Mouse (Mus musculus): Measurements from ENCODE around the gene Hpgd. TPM values are rescaled to one million over a fixed set of nuclear protein-coding genes. Genes with fewer than 3 reads are reported as not detected.

Hpgd gene
- total and polyA plus RNA-seq, 3 experiments: not detected

DNA sequence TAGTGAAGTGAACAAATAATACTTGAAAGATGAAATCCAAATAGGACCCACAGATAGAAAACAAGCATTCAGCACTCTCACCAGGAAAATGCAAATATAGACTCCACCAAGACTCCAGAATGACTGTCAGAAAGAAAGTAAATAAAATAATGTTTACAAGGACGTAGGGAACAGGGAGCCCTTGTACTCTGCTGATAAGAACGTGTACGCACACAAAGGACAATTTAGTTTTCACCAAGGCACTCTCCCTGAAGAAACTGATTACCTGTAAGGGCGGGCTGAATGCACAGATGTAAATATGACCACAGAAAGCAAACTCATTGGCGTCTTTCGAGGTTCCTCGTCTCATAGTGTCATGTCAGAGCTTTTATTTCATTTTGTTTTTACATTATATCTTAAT is 10.2 kb downstream of the Hpgd start:
- no peaks in the 10 kb centered on the region for H3K9me3 ChIP-seq (replicated peaks)
- DNase-seq (ENCODE audit: low spot score) (no peak), ATAC-seq (ENCODE audit: extremely low read depth, insufficient number of reproducible peaks, low FRiP score, poor library complexity, severe bottlenecking) (no peak)
- H3K4me3 ChIP-seq (ENCODE audit: low read depth, low read length): no peak overlapping the region
- H3K36me3 ChIP-seq (replicated peaks): no peaks in the 10 kb centered on the region
- H3K4me1 ChIP-seq (ENCODE audit: insufficient read depth, low read depth, low read length): no peaks in the 10 kb centered on the region
- TF ChIP-seq POLR2AphosphoS5 (IDR thresholded peaks at IDR 0.05; ENCODE audit: insufficient replicate concordance, low read depth, low read length): no peak
- TF ChIP-seq GATA2 (IDR thresholded peaks at IDR 0.05; ENCODE audit: borderline replicate concordance, low read depth, low read length): no peak
- TF ChIP-seq GATA1 (IDR thresholded peaks at IDR 0.05; ENCODE audit: borderline replicate concordance, low read length): no peak
- TF ChIP-seq TAL1 (conservative IDR thresholded peaks at IDR 0.05; ENCODE audit: low read depth, low read length): no peak
- TF ChIP-seq CTCF (IDR thresholded peaks at IDR 0.05; ENCODE audit: low read depth, low read length): no peak
- no peaks in the 10 kb centered on the region for H3K27me3 ChIP-seq (ENCODE audit: insufficient read depth, low read length)

GRCm38 (mm10) chr8:56313622-56314021 is 19.2 kb downstream of the Hpgd start:
- DNase-seq (ENCODE audit: low spot score) (no peak), ATAC-seq (ENCODE audit: extremely low read depth, insufficient number of reproducible peaks, low FRiP score, poor library complexity, severe bottlenecking) (no peak)
- no peak for TF ChIP-seq GATA2 (IDR thresholded peaks at IDR 0.05; ENCODE audit: borderline replicate concordance, low read depth, low read length)
- no peak for TF ChIP-seq TAL1 (conservative IDR thresholded peaks at IDR 0.05; ENCODE audit: low read depth, low read length)
- no peak for TF ChIP-seq POLR2AphosphoS5 (IDR thresholded peaks at IDR 0.05; ENCODE audit: insufficient replicate concordance, low read depth, low read length)
- no peaks in the 10 kb centered on the region for H3K4me1 ChIP-seq (ENCODE audit: insufficient read depth, low read depth, low read length)
- H3K4me3 ChIP-seq (ENCODE audit: low read depth, low read length): no peak overlapping the region
- no peaks in the 10 kb centered on the region for H3K27me3 ChIP-seq (ENCODE audit: insufficient read depth, low read length)
- no peaks in the 10 kb centered on the region for H3K9me3 ChIP-seq (replicated peaks)
- no peaks in the 10 kb centered on the region for H3K36me3 ChIP-seq (replicated peaks)

DNA sequence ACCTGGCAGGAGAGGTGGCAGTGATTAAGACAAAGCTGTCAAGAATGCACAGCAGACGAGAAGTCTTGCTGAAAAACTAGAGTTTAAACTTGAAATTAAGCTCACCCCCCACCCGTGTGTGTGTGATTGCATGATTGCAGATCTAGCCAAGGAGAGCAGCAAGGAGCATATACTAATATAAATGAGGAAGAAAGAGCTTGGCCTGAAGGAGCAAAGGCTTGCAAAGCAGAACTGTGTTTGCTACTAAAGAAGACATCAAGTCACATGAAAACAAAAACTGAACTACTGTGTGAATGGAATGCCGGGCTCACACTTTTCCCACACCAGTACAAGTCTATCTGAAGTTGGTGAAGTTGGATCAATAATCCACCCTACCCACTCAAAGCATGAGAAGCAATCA is 20.8 kb downstream of the Hpgd start:
- no peaks in the 10 kb centered on the region for H3K27me3 ChIP-seq (ENCODE audit: insufficient read depth, low read length)

GRCm38 (mm10) chr8:56323276-56323675 is 28.9 kb downstream of the Hpgd start:
- Histone ChIP-seq H3K4me3 (ENCODE audit: low read depth, low read length) (no peak overlapping the region), H3K27me3 (ENCODE audit: insufficient read depth, low read length) (no peaks in the 10 kb centered on the region), H3K4me1 (ENCODE audit: insufficient read depth, low read depth, low read length) (no peaks in the 10 kb centered on the region), H3K36me3 (replicated peaks) (no peaks in the 10 kb centered on the region), H3K9me3 (replicated peaks) (no peaks in the 10 kb centered on the region)
- DNase-seq (ENCODE audit: low spot score) (no peak), ATAC-seq (ENCODE audit: extremely low read depth, insufficient number of reproducible peaks, low FRiP score, poor library complexity, severe bottlenecking) (no peak)
- TF ChIP-seq POLR2AphosphoS5 (IDR thresholded peaks at IDR 0.05; ENCODE audit: insufficient replicate concordance, low read depth, low read length) (no peak), CTCF (IDR thresholded peaks at IDR 0.05; ENCODE audit: low read depth, low read length) (no peak), TAL1 (conservative IDR thresholded peaks at IDR 0.05; ENCODE audit: low read depth, low read length) (no peak)

More for the DNA sequence above, 20.8 kb downstream of the Hpgd start:
- TF ChIP-seq TAL1 (conservative IDR thresholded peaks at IDR 0.05; ENCODE audit: low read depth, low read length) (no peak), GATA2 (IDR thresholded peaks at IDR 0.05; ENCODE audit: borderline replicate concordance, low read depth, low read length) (no peak), CTCF (IDR thresholded peaks at IDR 0.05; ENCODE audit: low read depth, low read length) (no peak)
- H3K36me3 ChIP-seq (replicated peaks): no peaks in the 10 kb centered on the region
- H3K4me3 ChIP-seq (ENCODE audit: low read depth, low read length): no peak overlapping the region
- DNase-seq (ENCODE audit: low spot score) (no peak), ATAC-seq (ENCODE audit: extremely low read depth, insufficient number of reproducible peaks, low FRiP score, poor library complexity, severe bottlenecking) (no peak)
- no peaks in the 10 kb centered on the region for H3K9me3 ChIP-seq (replicated peaks)
- H3K4me1 ChIP-seq (ENCODE audit: insufficient read depth, low read depth, low read length): no peaks in the 10 kb centered on the region

- ATAC-seq (ENCODE audit: extremely low read depth, insufficient number of reproducible peaks, low FRiP score, poor library complexity, severe bottlenecking) (no peak), DNase-seq (ENCODE audit: low spot score) (no peak)
- TF ChIP-seq GATA2 (IDR thresholded peaks at IDR 0.05; ENCODE audit: borderline replicate concordance, low read depth, low read length) (no peak), TAL1 (conservative IDR thresholded peaks at IDR 0.05; ENCODE audit: low read depth, low read length) (no peak), GATA1 (IDR thresholded peaks at IDR 0.05; ENCODE audit: borderline replicate concordance, low read length) (no peak), POLR2AphosphoS5 (IDR thresholded peaks at IDR 0.05; ENCODE audit: insufficient replicate concordance, low read depth, low read length) (no peak), CTCF (IDR thresholded peaks at IDR 0.05; ENCODE audit: low read depth, low read length) (no peak)
- no peaks in the 10 kb centered on the region for H3K4me1 ChIP-seq (ENCODE audit: insufficient read depth, low read depth, low read length)
- no peaks in the 10 kb centered on the region for H3K27me3 ChIP-seq (ENCODE audit: insufficient read depth, low read length)
- H3K36me3 ChIP-seq (replicated peaks): no peaks in the 10 kb centered on the region
- H3K9me3 ChIP-seq (replicated peaks): no peaks in the 10 kb centered on the region
- H3K4me3 ChIP-seq (ENCODE audit: low read depth, low read length): no peak overlapping the region
These were observed 33.3 kb downstream of the Hpgd start for GRCm38 (mm10) chr8:56327709-56328108.

DNA sequence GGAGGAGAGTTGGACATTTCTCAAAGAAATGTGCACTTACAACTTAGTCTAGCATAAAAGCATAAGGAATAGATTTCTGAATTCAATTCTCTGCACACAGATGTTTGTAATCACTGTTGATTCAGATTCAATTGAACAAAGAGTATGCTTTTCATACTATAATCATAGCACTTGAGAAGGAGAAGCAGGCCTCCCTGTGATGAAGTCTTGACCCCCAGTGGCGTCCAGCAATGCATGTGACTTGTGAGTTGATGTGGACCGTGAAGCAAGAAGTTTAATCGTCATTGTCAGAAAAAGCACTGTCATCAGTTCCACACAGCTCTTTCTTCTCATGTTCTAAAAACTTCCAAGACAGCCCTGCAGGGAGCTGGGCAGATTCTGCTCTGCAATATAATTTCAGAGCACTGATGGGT is 33.8 kb downstream of the Hpgd start:
- Histone ChIP-seq H3K9me3 (replicated peaks) (no peaks in the 10 kb centered on the region), H3K4me1 (ENCODE audit: insufficient read depth, low read depth, low read length) (no peaks in the 10 kb centered on the region), H3K4me3 (ENCODE audit: low read depth, low read length) (no peak overlapping the region), H3K27me3 (ENCODE audit: insufficient read depth, low read length) (no peaks in the 10 kb centered on the region), H3K36me3 (replicated peaks) (no peaks in the 10 kb centered on the region)
- no peak for DNase-seq (ENCODE audit: low spot score)
- no peak for ATAC-seq (ENCODE audit: extremely low read depth, insufficient number of reproducible peaks, low FRiP score, poor library complexity, severe bottlenecking)
- TF ChIP-seq TAL1 (conservative IDR thresholded peaks at IDR 0.05; ENCODE audit: low read depth, low read length) (no peak), POLR2AphosphoS5 (IDR thresholded peaks at IDR 0.05; ENCODE audit: insufficient replicate concordance, low read depth, low read length) (no peak), CTCF (IDR thresholded peaks at IDR 0.05; ENCODE audit: low read depth, low read length) (no peak), GATA2 (IDR thresholded peaks at IDR 0.05; ENCODE audit: borderline replicate concordance, low read depth, low read length) (no peak), GATA1 (IDR thresholded peaks at IDR 0.05; ENCODE audit: borderline replicate concordance, low read length) (no peak)

GRCm38 (mm10) chr8:56335390-56336000 is 41.1 kb downstream of the Hpgd start:
- TF ChIP-seq POLR2AphosphoS5 (IDR thresholded peaks at IDR 0.05; ENCODE audit: insufficient replicate concordance, low read depth, low read length) (no peak), TAL1 (conservative IDR thresholded peaks at IDR 0.05; ENCODE audit: low read depth, low read length) (no peak), CTCF (IDR thresholded peaks at IDR 0.05; ENCODE audit: low read depth, low read length) (no peak), GATA1 (IDR thresholded peaks at IDR 0.05; ENCODE audit: borderline replicate concordance, low read length) (no peak), GATA2 (IDR thresholded peaks at IDR 0.05; ENCODE audit: borderline replicate concordance, low read depth, low read length) (no peak)
- no peak for DNase-seq (ENCODE audit: low spot score)
- no peaks in the 10 kb centered on the region for H3K4me1 ChIP-seq (ENCODE audit: insufficient read depth, low read depth, low read length)

More at GRCm38 (mm10) chr8:56335390-56336000, 41.1 kb downstream of the Hpgd start:
- no peaks in the 10 kb centered on the region for H3K27me3 ChIP-seq (ENCODE audit: insufficient read depth, low read length)
- no peaks in the 10 kb centered on the region for H3K36me3 ChIP-seq (replicated peaks)
- no peak for ATAC-seq (ENCODE audit: extremely low read depth, insufficient number of reproducible peaks, low FRiP score, poor library complexity, severe bottlenecking)
- no peak overlapping the region for H3K4me3 ChIP-seq (ENCODE audit: low read depth, low read length)
- no peaks in the 10 kb centered on the region for H3K9me3 ChIP-seq (replicated peaks)
